21 mouse cellular contexts compared by ENCODE assay signal in the genomic region with DNA sequence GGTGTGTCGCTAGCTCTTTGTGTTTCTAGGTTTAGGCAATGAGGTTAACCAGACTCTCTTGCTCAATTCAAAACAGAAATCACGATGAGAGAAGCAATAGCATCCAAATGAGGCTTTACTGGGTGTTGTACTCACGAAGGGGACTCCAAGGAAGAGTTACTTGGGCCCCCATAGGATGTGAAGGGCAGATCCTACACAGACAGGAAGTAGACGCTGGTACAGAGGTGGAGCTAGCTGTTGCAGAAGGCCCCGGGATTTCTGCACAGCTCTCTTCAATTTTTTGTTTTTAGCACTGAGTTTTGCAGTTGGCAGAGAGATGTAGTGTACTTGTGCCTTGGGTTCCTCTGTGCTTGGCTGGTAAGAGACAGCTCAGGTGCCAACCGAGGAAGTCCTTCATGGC. TPM values are rescaled to one million over a fixed set of nuclear protein-coding genes. Genes with fewer than 3 reads are reported as not detected.
A peak's percentile ranks its signal among the peaks of the same experiment; 100 is the strongest.
DNase-seq lines count a peak whose midpoint lies in the region; TF ChIP-seq lines count a peak whose summit lies in the region.
"Had no signal": no experiment of that assay in that cellular context is flagged by ENCODE, and none has a peak within 500 bp of the region (broad histone marks: within the 10 kb centered on the region; RNA-seq: fewer than 3 reads in every experiment).

No protein-coding gene starts in this region.

- no peak for TF ChIP-seq POLR2A in thymus, adult 2 months (IDR thresholded peaks at IDR 0.05; ENCODE audit: control insufficient read depth, extremely low read depth, insufficient read depth, low read length, poor library complexity)

- 46% methylated on average over 6 of the region's 6 CpGs for WGBS in thymus, adult 2 months

- H3K36me3 ChIP-seq in thymus, adult 2 months (ENCODE audit: control insufficient read depth, insufficient read depth, low read length): no peaks in the 10 kb centered on the region
- H3K36me3 ChIP-seq: liver, embryonic 15.5 days; midbrain, embryonic 12.5 days had no signal

- H3K4me1 ChIP-seq in thymus, adult 2 months (replicated peaks; ENCODE audit: control insufficient read depth, insufficient read depth, low read length): peaks cover 31% of the 10 kb centered on the region
- H3K4me1 ChIP-seq: midbrain, embryonic 12.5 days had no signal

- no peaks in the 10 kb centered on the region for H3K27me3 ChIP-seq in thymus, adult 2 months (ENCODE audit: control insufficient read depth, insufficient read depth, low read length)
- H3K27me3 ChIP-seq: heart, embryonic 12.5 days; liver, embryonic 15.5 days; lung, embryonic 15.5 days; midbrain, embryonic 12.5 days had no signal

- H3K4me3 ChIP-seq in thymus, adult 2 months (ENCODE audit: control insufficient read depth, insufficient read depth, low read length): no peak overlapping the region
- H3K4me3 ChIP-seq: forebrain, embryonic 10.5 days; gastrocnemius, adult 2 months; heart, embryonic 12.5 days; liver, embryonic 15.5 days; lung, embryonic 15.5 days; midbrain, embryonic 12.5 days had no signal

- no peak for DNase-seq in thymus, adult 2 months
- DNase-seq in thymus, postnatal 10 days (ENCODE audit: low spot score in 2 of 2): no peak
- peak; percentile 24 for DNase-seq in T-cell, adult 2 months (ENCODE audit: low spot score)
- DNase-seq in induced T-regulatory cell, adult 2 months (ENCODE audit: low read depth): peak; percentile 51
- peak; percentile 58 for DNase-seq in naive thymus-derived CD4-positive, alpha-beta T cell, adult 2 months (ENCODE audit: low read depth)
- no peak for DNase-seq in left cerebral cortex, adult 8-10 months (ENCODE audit: low spot score in 2 of 2)
- no peak for DNase-seq in cerebellum, adult 11-12 months
- DNase-seq: adrenal gland, adult 2 months; cerebellum, adult 18-20 months; cerebellum, postnatal 14 days; gastrocnemius, adult 2 months; heart, postnatal 10 days; kidney, adult 18-20 months; kidney, postnatal 14 days; layer of hippocampus, postnatal 36 days had no signal

- TF ChIP-seq CTCF in thymus, adult 2 months (IDR thresholded peaks at IDR 0.05; ENCODE audit: borderline replicate concordance, control insufficient read depth, extremely low read depth, insufficient read depth, low read length, poor library complexity): no peak

- H3K27ac ChIP-seq in thymus, adult 2 months (ENCODE audit: control insufficient read depth, insufficient read depth, low read length): peak overlapping the region; percentile 90
- H3K27ac ChIP-seq: forebrain, embryonic 10.5 days; gastrocnemius, adult 2 months; hindbrain, postnatal 0 days; liver, embryonic 15.5 days; lung, embryonic 15.5 days; midbrain, embryonic 12.5 days had no signal

RNA-seq across cellular contexts. Expression of a gene that starts 44.8 kb away (rescaled TPM):
- 29.6 and 32.1 TPM in 2 replicates for polyA plus RNA-seq in thymus, adult 2 months (2012; rRNA removed)
- 10 to 100 TPM; 21.0 to 35.3 (median 28.7) TPM for total RNA-seq in left cerebral cortex, adult 8-10 months (2022)

Comparison
In these comparisons a context has a peak if more than half of its experiments do, and no peak if none do; other contexts are left out.
1. DNase-seq: peak in T-cell, adult 2 months (single experiment), induced T-regulatory cell, adult 2 months (single experiment) and naive thymus-derived CD4-positive, alpha-beta T cell, adult 2 months (single experiment); none in thymus, adult 2 months (single experiment), thymus, postnatal 10 days (0 of 2), left cerebral cortex, adult 8-10 months (0 of 2) and cerebellum, adult 11-12 months (single experiment).